Mouse (Mus musculus) liver, adult 2 months (tissue): ENCODE data around the gene Spns2.

Source experiments
- CTCF ChIP-seq: fragments of 200-500 bp; IDR thresholded peaks from 2 replicates; pipeline ENCODE4 v1.5.1; 2011; ENCODE audit warnings: low read depth, low read length, control low read depth
- POLR2A ChIP-seq: fragments of 200-500 bp; IDR thresholded peaks from 2 replicates; pipeline ENCODE4 v1.6.1; 2011; ENCODE audit warnings: low read length, control low read depth; ENCODE audit not compliant: insufficient read depth; ENCODE audit errors: extremely low read depth

- TF ChIP-seq POLR2A (no peak), CTCF (no peak)
Measured at GRCm38 (mm10) chr11:72409649-72410385, 79.9 kb downstream of the Spns2 start.
